ENCODE assay signal across 8 mouse cellular contexts in genomic region chr2:45108521-45109091, GRCm38 (mm10). TPM values are rescaled to one million over a fixed set of nuclear protein-coding genes. Genes with fewer than 3 reads are reported as not detected.
DNase-seq lines count a peak whose midpoint lies in the region; ATAC-seq and TF ChIP-seq lines count a peak whose summit lies in the region.

No protein-coding gene starts in this region.

- peak; percentile 61 for DNase-seq in right cerebral cortex, postnatal 14 days
- no peak for DNase-seq in right cerebral cortex, adult 18-20 months
- peak; percentile 67 for DNase-seq in kidney, postnatal 10 days
- peak; percentile 60 to 82 for DNase-seq in spleen, postnatal 4 days (ENCODE audit: low spot score in 2 of 2)

- no peaks in the 10 kb centered on the region for H3K27me3 ChIP-seq in heart, embryonic 11.5 days (ENCODE audit: control insufficient read depth, insufficient read depth, low read length)
- H3K27me3 ChIP-seq in megakaryocyte, embryonic 14.5 days (replicated peaks): no peaks in the 10 kb centered on the region

- ATAC-seq in heart, embryonic 11.5 days (replicated peaks; ENCODE audit: insufficient number of reproducible peaks, low FRiP score, low TSS enrichment): peak; percentile 49
- ATAC-seq in cerebellum, adult (ENCODE audit: insufficient number of reproducible peaks, low FRiP score, low TSS enrichment): no peak

- peak overlapping the region; percentile 100 for H3K9ac ChIP-seq in heart, embryonic 11.5 days (ENCODE audit: low read depth, low read length)

- H3K4me2 ChIP-seq in heart, embryonic 11.5 days: peak overlapping the region; percentile 83

- no peaks in the 10 kb centered on the region for H3K9me3 ChIP-seq in heart, embryonic 11.5 days (replicated peaks; ENCODE audit: control insufficient read depth, low read length)
- H3K9me3 ChIP-seq in megakaryocyte, embryonic 14.5 days: no peaks in the 10 kb centered on the region

- peak; percentile 26; the same call in 1 of the 2 replicates for TF ChIP-seq POLR2A in cortical plate, adult 2 months (IDR thresholded peaks at IDR 0.05; ENCODE audit: extremely low read depth, insufficient read depth, low read length)

- peak overlapping the region; percentile 90 for H3K4me3 ChIP-seq in cortical plate, adult 2 months (ENCODE audit: insufficient read depth, low read length)
- peak overlapping the region; percentile 86 for H3K4me3 ChIP-seq in heart, embryonic 11.5 days (ENCODE audit: low read depth, low read length)
- peak overlapping the region; percentile 99 for H3K4me3 ChIP-seq in megakaryocyte, embryonic 14.5 days (replicated peaks)

- WGBS in heart, embryonic 11.5 days (ENCODE audit: insufficient replicate concordance): under 1% methylated on average over 24 of the region's 25 CpGs

- no peak for TF ChIP-seq CTCF in cortical plate, adult 2 months (IDR thresholded peaks at IDR 0.05; ENCODE audit: extremely low read depth, insufficient read depth, low read length)

- peak overlapping the region; percentile 99 for H3K27ac ChIP-seq in cortical plate, adult 2 months (ENCODE audit: insufficient read depth, low read length)
- H3K27ac ChIP-seq in heart, embryonic 11.5 days (ENCODE audit: low read depth, low read length): peak overlapping the region; percentile 97

- H3K4me1 ChIP-seq in cortical plate, adult 2 months (ENCODE audit: control insufficient read depth, insufficient read depth, low read length): peaks cover 6% of the 10 kb centered on the region; the same call in 1 of the 2 replicates
- peaks cover 40% of the 10 kb centered on the region for H3K4me1 ChIP-seq in heart, embryonic 11.5 days (ENCODE audit: control insufficient read depth, insufficient read depth, low read length)
- H3K4me1 ChIP-seq in megakaryocyte, embryonic 14.5 days: peaks cover 50% of the 10 kb centered on the region

- no peaks in the 10 kb centered on the region for H3K36me3 ChIP-seq in heart, embryonic 11.5 days (ENCODE audit: control insufficient read depth, insufficient read depth, low read length)
- H3K36me3 ChIP-seq in megakaryocyte, embryonic 14.5 days (replicated peaks; ENCODE audit: low read length): peaks cover 62% of the 10 kb centered on the region

RNA-seq across cellular contexts. Expression of gene Zeb2, which starts 8.6 kb away (rescaled TPM):
- 63.2 and 65.4 TPM in 2 replicates for polyA plus RNA-seq in cortical plate, adult 2 months (2012; rRNA removed)
- polyA plus RNA-seq in heart, embryonic 11.5 days (2014; fragmentation: Nextera tagmentation; extraction: Ambion mirVana): 27.2 and 27.5 TPM in 2 replicates
- polyA plus RNA-seq in megakaryocyte, embryonic 14.5 days (2012; ENCODE audit: insufficient read depth, low replicate concordance): 14.4 and 20.1 TPM in 2 replicates
